Mouse (Mus musculus): ENCODE results near the gene Exo1. TPM values are rescaled to one million over a fixed set of nuclear protein-coding genes. Genes with fewer than 3 reads are reported as not detected.
A peak's percentile ranks its signal among the peaks of the same experiment; 100 is the strongest.

Exo1 gene
- total RNA-seq (2022): 1 to 10 TPM in 1 of 4 experiments, under 1 TPM in 3; 0.45 to 1.4 (median 0.78) TPM

DNA sequence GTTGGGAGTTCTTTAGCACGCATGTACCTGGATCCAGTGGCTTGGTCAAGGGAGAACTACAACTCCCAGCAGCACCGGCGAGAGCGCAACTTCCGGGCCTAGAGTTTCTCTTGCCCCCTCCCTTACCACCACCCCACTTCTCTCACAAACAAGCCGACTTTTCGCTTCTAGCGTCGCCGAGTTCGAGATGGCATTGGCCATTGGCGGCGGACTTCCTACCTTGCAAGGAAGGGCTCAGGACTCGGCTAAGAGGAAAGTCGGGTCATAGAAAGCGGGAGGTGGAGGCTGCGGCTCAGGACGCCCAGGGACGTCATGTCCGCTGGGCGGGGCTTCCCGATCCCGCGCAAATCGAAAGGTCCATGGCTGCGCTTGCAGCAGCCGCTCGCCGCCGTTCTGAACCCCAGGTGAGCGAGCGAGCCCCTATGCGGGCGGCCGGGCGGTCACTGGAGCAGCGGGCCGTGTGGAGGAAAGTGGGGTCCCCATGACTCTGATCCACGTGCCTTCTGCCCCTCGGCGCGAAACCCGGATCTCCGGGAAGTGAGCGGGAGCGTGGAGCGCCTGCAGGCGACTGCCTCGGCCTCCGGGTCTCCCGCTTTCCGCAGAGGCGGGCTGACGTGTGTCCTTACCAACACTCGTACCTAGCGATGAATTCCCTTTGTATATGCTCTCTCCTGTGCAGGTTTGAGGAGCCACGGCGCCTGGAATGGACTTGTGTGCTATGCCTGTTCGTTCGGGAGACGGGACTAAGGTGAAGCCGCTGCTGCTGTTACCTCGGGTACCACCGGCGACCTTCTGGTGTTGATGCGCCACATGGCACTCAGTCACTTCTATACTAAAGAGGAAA, at the start of gene Exo1:
TSS of gene Exo1 (plus strand) at position 129 of the 844 bp plus-strand sequence.
- DNase-seq (ENCODE audit: low spot score in 2 of 2): peak; percentile 70 to 80

DNA sequence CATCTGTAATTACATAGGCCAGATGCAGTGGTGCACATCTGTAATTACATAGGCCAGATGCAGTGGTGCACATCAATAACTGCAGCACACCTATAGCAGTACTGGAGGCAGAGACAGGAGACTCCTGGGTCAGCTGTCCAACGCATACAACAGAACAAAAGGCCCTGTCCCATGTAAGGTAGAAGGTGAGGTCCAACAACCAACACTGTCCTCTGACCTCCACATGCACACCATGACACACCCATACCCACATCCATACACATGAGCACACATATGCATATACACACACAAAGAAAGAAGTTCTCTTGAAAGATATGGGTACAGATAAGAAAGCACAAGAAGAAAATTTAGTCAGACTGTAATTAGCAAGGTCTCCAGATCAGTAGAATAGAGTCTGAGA, 24.9 kb upstream of the Exo1 start:
- DNase-seq (ENCODE audit: low spot score in 2 of 2): no peak

DNA sequence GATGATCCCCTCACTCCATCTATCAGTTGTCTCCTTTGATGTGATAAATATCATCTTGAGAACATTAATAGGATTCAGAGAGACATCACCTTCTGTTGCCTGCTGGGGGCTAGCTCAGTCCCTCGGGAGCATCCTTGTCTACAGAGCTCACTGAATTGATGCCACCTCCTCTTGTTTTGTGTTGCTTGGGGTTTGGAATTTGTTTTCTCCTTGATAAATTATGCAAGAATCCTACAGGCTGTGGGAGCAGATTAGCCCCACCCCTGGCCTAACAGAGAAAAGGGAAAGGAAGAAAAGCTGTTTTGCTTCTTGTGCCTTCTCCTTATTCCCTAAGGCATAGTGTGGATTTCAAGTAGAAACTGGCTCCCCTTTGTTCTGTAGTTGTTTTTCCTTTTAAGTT, 13.3 kb upstream of the Exo1 start:
- no peak for DNase-seq (ENCODE audit: low spot score in 2 of 2)

DNA sequence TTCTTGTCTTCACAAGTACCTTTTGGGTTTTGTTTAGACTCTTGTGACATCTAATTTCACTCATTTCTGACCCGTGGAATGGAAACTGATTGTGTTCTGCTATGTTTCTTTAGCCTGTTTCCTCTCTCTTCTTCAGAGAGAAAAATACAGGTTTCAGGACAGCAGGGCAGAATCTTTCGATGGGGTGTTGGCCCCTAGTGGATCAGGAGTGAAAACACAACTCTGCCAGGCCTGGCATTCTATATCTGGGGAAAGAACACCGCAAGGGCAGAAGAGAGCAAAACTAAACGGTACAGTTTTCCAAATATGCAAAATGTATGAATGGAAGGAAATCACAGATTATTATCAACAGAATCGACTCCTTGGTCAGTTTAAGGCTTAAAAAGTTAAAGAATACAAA, 12.8 kb upstream of the Exo1 start:
- DNase-seq (ENCODE audit: low spot score in 2 of 2): no peak

DNA sequence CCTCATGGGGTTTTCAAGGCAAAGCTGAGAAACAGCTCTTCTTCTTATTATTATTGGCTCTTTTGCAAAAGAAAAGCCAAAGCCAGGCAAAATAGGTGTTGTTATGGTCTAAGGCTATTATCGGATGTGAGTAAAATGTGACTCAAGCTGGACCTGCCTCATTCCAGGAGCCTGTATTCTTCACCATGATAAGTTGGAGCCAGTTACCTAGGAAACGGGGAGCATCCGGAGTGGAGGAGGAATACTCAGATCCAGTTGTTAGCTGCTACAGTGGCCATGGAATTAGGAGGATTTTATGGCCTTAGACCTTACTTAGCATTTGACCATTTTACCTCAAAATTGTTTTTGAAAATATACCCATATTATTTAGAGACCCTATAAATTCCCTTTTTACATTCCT, 9.7 kb upstream of the Exo1 start:
- DNase-seq (ENCODE audit: low spot score in 2 of 2): no peak

DNA sequence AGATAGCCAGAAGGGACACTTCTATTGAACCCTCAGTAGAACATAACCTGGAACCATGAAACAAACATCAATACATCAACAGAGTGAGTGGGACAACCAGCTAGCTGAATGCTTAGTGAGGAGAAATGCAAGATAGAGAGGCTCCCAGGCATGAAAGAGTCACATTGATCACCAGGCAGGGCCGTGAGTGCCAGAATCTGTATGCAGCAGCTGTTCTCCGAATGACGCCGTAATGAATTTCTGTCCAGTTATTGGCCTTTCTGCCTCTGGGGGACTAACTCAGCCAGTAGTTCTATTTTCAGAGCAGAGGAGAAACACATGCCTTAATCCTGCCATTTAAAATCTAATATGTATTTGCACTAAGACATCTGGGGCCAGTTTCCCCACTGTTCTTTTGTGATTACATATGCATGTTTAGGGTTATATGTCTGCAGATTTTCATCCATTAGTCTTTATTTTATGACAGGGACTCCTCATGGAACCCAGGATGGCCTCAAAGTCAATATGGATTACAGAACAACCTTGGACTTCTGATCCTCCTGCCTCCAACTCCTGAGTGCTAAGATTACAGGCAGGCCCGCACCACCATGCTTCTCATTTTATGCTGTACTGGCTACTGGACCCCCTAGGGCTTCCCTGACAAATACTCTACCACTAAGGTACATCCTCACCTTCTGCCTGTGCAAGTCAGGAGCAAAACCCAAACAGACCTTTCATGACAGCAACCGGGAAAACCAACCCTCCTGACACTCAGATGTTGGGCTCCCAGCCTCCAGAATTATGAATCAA, 8.2 kb upstream of the Exo1 start:
- DNase-seq (ENCODE audit: low spot score in 2 of 2): no peak

DNA sequence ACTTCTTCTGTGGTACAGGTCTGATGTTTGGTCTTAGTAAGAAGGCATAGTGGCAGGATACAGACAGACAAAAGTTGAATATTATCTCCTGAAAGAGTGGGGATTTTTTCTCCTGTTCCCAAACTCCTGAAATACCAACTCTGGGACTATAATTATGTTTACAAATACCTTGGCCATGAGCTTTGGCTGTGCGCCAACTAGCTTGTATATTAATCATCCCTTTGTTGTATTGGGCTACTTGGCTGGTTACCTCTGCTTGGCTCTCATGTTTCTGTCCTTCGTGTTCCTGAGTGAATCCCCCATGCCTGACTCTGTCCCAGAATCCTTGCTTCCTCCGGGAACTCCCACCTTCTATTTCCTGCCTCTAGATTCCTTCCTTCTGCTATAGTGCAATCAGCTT, 3.0 kb downstream of the Exo1 start:
- no peak for DNase-seq (ENCODE audit: low spot score in 2 of 2)

DNA sequence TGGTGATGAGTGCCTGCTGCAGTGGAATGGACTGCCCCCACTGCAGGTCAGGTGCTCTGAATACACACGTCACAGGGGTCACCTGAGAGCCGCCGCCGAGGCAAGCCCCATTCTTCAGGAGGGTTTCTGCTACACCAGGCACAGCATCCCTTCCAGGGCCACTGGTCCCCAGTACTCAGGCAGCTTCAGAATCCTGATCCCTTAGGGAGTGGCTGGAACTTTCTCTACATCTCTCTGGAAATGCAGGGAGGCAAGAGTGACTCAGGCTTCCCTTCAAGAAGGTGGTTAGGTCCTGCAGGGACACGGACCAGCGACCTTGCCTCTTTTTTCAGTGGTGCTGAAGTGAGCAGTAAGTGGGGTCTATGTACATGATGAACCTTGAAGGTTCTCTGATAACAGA, 12.9 kb downstream of the Exo1 start:
- no peak for DNase-seq (ENCODE audit: low spot score in 2 of 2)

DNA sequence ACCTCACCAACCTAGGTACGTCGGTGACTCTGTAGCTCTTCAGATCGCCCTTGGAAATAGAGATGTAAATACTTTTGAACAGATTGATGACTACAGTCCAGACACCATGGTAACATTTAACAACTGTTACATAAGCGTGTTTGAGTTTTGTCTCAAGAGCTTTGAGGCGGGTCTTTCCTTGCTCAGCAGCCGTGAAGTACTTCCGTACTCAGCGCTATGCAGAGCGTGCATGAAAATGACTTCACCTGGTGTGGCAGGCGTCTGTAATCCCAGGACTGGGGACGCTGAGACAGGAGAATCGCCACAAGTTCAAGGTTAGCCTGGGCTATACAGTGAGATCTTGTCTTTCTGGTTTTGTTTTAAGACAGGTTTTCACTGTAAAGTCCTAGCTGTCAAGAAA, 13.3 kb downstream of the Exo1 start:
- DNase-seq (ENCODE audit: low spot score in 2 of 2): no peak

DNA sequence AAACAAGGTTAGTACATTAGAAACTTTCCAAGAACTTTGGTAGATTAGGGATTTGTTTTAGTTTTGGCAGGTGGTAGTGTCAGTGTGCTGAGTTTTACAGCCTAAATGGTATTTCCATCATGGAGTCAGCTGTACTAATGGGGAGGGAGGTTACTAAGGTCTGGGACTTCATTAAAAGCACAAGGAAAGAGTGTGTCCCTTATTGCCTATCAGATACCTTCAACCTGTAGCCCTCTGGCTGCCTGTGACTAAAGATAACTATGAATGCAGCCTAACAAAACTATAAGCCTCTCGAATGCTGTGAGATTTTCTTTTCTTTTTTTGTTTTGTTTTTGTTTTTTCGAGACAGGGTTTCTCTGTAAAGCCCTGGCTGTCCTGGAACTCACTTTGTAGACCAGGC, 30.8 kb downstream of the Exo1 start:
- DNase-seq (ENCODE audit: low spot score in 2 of 2): no peak

DNA sequence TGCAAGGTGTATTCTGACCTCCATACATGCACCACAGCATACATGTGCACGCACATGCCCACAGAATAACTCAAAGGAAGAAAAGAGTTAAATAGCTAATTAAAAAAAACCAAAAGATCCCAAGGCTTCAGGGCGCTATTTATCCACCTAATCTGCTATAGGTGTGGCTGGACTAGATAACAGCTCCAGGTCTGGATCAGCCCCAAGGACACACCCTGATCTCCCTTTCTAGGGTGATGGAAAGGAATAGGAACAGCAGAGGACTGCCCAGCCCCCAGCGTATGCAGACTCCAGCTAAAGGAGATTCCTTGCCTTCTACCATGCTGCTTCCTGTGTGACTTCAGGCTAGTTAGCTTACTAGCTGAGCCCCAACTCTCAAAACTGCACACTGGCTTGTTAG, 31.7 kb downstream of the Exo1 start:
- DNase-seq (ENCODE audit: low spot score in 2 of 2): no peak

DNA sequence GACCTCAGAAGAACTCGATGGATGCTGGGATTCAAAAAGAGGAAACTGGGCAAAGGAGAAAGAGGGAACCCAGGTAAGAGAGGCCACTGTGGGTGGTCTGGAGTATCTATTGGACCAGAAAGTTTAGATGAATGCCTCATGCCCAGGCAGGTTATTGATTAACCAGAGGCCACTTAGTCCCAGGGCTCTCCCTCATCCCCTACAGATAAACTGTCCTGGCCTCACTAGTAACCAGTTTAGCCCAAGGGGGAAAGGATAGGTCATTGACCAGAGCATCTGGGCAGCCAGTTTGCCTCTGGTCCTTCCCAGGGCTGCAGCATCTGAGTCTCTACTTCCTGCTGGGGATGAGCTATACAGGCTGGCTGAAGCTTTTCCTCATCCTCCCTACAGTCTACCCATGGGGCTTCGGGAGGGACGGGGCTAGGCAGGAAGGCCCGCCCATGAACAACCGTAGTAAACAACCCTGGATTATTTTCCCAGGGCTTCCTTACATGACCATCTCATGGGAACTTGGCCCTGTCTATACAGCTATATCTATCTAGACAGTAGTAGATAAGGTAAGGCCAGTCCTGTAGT, 33.4 kb downstream of the Exo1 start:
- DNase-seq (ENCODE audit: low spot score in 2 of 2): no peak

DNA sequence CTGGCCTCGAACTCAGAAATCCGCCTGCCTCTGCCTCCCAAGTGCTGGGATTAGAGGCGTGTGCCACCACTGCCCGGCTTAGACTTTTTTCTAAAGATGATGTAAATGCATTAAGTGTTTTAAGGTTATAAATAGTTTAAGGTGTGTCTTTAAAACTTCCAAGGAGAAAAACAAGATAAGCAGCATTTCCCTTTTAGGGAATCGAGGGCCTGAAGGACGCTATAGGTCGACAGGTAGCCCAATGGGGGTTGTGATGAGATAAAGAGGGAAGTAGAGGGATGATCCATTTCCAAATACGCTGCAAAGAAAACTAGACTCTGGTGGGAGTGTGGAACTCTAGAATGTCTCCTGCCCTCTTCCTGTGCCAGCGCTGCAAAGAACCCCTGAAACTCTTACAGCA, 39.6 kb downstream of the Exo1 start, which contains the start of gene Gm38100:
TSS of gene Gm38100 (plus strand) at position 301 of the 400 bp plus-strand sequence.
- DNase-seq (ENCODE audit: low spot score in 2 of 2): no peak

DNA sequence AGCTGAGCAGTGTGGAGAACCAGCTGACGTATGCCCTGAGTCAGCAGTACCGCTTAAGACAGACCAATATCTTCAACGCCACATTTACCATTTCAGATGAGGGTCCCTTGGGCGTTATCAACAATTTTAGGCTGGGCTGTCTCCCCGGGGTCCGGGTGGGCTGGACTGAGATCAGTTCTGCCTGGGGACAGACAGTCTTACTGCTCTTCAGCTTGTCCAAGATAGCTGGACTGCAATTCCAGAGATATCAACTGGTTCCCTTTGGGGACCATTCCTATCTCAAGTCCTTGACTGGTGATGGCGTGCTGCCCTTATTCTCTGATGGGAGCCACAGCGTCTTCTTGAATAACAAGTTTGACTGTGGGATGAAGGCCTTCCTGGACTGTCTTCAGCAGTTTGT, 40.7 kb downstream of the Exo1 start:
- no peak for DNase-seq (ENCODE audit: low spot score in 2 of 2)

DNA sequence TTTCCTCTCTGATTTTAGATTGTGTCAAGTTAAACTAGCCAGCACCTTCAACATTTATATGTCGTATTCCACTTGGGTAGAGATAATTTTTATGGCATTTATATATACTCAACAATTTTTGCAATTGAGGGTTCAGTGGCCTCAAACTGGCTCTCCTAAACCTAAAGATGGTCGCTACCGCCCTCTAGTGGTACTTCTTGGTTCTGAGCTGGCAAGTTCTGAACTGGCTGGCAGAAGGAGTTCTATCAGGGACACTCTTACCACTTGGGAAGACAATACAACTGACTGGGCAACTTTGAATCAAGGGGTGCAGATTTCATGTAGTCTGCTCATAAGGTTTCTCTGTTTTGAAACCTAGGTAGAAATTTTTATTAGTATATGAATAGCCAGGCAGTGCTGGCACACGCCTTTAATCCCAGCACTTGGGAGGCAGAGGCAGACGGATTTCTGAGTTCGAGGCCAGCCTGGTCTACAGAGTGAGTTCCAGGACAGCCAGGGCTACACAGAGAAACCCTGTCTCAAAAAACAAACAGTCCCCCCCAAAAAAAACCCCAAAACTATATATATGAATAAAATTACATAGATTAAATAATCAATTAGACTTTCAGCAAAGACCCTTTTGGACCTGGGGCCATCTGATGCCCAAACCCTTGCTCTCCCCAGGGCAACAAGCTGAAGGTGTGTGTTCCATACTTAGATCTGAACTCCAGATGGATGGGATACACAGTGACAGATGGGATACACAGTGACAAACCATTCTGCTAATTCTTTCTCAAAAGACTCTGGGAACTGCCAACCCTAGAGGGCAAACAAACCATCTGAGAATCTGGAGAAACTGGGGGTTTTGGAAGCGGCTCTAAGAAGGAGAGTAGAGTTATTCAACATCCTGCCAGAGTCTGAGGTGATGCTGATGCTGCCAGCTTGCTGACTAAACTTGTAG, 43.7 kb downstream of the Exo1 start:
- DNase-seq (ENCODE audit: low spot score in 2 of 2): peak; percentile 50 to 84

DNA sequence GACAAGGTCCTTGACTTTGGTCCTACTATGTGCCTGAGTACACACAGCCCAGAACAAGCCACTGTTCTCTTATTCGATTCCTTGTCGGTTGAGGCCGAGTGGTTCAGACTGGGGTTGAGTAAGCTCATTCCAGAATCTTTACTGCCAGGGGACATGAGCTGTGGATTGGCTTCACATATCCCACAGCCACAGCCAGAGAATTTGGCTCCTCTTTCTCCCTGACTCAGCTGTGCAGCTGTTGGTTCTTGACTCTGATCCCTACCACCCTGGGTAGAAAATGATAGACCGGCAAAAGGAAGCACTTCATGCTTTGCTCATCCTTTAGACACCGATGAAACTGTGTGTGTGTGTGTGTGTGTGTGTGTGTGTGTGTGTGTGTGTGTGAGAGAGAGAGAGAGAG, 51.0 kb downstream of the Exo1 start:
- DNase-seq (ENCODE audit: low spot score in 2 of 2): no peak

DNA sequence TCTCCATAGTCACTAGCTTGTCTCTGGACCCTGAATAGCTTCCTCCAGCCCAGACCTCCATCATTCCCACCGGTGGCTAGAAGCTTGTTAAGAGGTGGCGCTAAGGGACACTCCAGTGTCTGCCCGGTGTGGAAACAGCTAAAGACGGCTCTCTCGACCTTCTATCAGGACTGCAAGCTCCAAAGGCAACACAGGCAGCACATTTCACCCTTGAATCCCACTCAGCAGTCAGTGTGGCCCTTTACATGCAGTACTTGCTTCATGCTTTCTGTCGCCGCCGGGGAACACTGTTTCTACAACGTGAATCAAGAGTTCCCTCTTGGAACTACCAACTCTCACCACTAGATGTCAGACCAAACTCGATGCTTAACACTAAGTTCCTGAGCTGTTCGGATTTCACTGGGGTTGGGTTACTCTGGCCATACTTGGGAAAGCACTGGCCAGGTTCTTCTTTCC, 55.9 kb downstream of the Exo1 start:
- DNase-seq (ENCODE audit: low spot score in 2 of 2): peak; percentile 48 to 70

DNA sequence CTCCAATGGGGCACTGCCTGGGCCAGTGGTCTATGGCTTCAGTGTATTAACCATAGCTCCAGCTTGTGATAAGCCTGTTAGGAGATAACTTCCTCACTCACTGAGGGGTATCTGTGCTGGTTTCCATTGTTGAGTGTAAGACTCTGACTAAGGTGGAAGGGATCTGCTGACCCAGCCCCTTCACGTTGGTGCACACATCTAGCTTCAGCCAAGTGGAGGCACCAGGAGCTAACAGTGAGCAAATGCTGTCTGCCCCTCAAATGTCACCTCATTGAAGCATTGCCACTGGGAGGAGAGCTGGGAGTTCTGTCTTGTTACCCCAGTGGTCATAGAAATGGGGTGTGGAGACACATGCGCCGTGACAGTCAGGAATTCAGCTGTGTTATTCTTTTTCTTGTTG, 58.4 kb downstream of the Exo1 start:
- DNase-seq (ENCODE audit: low spot score in 2 of 2): no peak

DNA sequence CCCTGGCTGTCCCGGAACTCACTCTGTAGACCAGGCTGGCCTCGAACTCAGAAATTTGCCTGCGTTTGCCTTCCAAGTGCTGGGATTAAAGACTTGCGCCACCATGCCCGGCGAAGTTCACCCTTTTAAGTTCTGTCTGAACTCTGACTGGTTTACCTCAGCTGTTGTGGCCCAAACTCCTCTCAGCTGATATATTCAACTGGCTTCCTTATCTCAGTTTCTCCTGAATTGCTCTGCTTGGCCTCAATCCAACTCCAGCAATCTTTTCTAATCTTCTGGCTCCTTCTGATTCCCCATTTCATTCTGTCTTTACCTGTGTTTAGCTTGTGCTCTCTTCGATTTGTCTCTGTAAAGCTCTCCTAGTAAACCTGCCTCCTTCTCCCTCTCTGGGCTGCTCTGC, 62.8 kb downstream of the Exo1 start:
- DNase-seq (ENCODE audit: low spot score in 2 of 2): no peak

DNA sequence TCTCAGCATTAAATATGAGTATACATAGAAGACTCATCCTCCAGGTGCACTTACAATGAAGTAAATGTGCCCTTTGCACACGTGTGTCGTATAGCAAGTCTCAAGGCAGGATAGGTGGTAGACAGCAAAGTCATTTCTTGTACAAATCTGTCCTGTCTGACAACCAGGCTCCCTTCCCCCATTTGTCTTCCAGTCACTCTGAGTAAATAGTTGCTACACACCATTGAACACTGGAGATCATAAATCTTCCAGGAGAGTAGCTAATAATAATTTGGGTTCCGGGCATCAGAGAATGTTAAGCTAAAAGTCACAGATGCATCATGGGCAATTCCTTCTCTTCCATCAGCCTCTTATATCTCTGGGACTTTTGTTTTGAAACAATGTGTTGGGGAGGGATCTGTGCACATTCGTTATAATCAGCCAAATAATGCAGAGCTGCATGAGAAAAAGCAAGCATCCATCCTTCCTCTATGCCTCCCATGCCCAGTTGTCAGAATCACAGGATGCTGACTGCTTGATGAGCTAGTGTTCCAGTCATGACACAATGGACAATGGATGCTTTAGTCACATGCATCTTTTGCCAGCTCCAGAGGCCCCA, 66.4 kb downstream of the Exo1 start:
- DNase-seq (ENCODE audit: low spot score in 2 of 2): no peak

DNA sequence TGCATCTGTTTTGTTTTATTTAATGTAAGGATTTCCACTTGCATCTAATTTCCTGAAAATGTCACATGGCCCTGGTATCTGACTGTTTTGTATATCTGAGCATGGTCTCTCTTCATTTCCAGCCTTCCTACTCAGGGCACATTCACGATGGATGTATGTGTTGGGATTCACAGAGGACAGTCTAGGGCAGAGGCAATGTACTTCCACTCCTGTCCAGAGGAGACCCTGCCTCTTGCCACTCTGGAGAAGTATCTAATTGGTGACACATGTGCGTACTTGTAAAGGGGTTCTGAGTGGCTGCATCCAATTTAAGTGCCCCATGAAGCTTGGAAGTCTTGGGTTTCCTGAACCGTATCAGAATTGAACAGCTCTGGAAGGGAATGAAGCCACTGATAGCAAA, 70.0 kb downstream of the Exo1 start:
- no peak for DNase-seq (ENCODE audit: low spot score in 2 of 2)

Data from layer of hippocampus, adult 8-10 months (tissue).